Mouse (Mus musculus): ENCODE data around the gene Pdxp. TPM values are rescaled to one million over a fixed set of nuclear protein-coding genes. Genes with fewer than 3 reads are reported as not detected.

Pdxp gene
- total and polyA plus RNA-seq, 3 experiments, result 21.5 to 25.4 TPM; not detected in 1

- peak; percentile 46 for DNase-seq (ENCODE audit: low read depth, low spot score)
- no peak overlapping the region for H3K9ac ChIP-seq (ENCODE audit: control insufficient read depth, low read depth, low read length, poor library complexity, severe bottlenecking)
- no peaks in the 10 kb centered on the region for H3K9me3 ChIP-seq (replicated peaks; ENCODE audit: insufficient read depth, low read length)
- no peaks in the 10 kb centered on the region for H3K27me3 ChIP-seq (ENCODE audit: control insufficient read depth in 1 of 2, insufficient read depth in 2 of 2, low read length in 2 of 2)
- TF ChIP-seq ZNF384 (IDR thresholded peaks at IDR 0.05; ENCODE audit: low read depth, low read length) (peak; percentile 82), TAL1 (IDR thresholded peaks at IDR 0.05; ENCODE audit: low read length) (no peak), GABPA (IDR thresholded peaks at IDR 0.05; ENCODE audit: low read depth, low read length) (no peak), POLR2A (IDR thresholded peaks at IDR 0.05; ENCODE audit: control insufficient read depth in 1 of 2, insufficient read depth in 1 of 2, low read depth in 1 of 2, low read length in 2 of 2, poor library complexity in 1 of 2) (no peak), GATA1 (IDR thresholded peaks at IDR 0.05; ENCODE audit: low read depth, low read length) (no peak), BHLHE40 (IDR thresholded peaks at IDR 0.05; ENCODE audit: borderline replicate concordance, low read depth, low read length) (no peak), JUND (IDR thresholded peaks at IDR 0.05; ENCODE audit: low read depth, low read length) (no peak), UBTF (IDR thresholded peaks at IDR 0.05; ENCODE audit: borderline replicate concordance, insufficient read depth, low read depth, low read length) (no peak), TBP (IDR thresholded peaks at IDR 0.05; ENCODE audit: low read depth, low read length) (peak; percentile 56; the same call in 1 of the 2 replicates), USF2 (IDR thresholded peaks at IDR 0.05; ENCODE audit: borderline replicate concordance in 1 of 2, insufficient read depth in 1 of 2, low read depth in 1 of 2, low read length in 2 of 2) (no peak), USF1 (IDR thresholded peaks at IDR 0.05; ENCODE audit: low read depth, low read length) (no peak), MAZ (IDR thresholded peaks at IDR 0.05; ENCODE audit: low read depth, low read length) (no peak), MEF2A (IDR thresholded peaks at IDR 0.05; ENCODE audit: extremely low read depth, insufficient replicate concordance, low read depth, low read length, poor library complexity, severe bottlenecking) (no peak), ELF1 (IDR thresholded peaks at IDR 0.05; ENCODE audit: low read depth, low read length) (no peak), CHD1 (IDR thresholded peaks at IDR 0.05; ENCODE audit: low read depth, low read length) (no peak), ZC3H11A (IDR thresholded peaks at IDR 0.05; ENCODE audit: low read depth, low read length) (no peak), HCFC1 (IDR thresholded peaks at IDR 0.05; ENCODE audit: low read depth, low read length) (no peak), TCF12 (IDR thresholded peaks at IDR 0.05; ENCODE audit: low read depth, low read length) (no peak), MYC (IDR thresholded peaks at IDR 0.05; ENCODE audit: low read depth, low read length) (no peak), SIN3A (IDR thresholded peaks at IDR 0.05; ENCODE audit: low read length) (no peak), SMC3 (IDR thresholded peaks at IDR 0.05; ENCODE audit: low read depth, low read length) (peak; percentile 38), POLR2AphosphoS2 (IDR thresholded peaks at IDR 0.05; ENCODE audit: low read length) (no peak), POLR2AphosphoS5 (IDR thresholded peaks at IDR 0.05; ENCODE audit: borderline replicate concordance, low read depth, low read length) (no peak), EP300 (IDR thresholded peaks at IDR 0.05; ENCODE audit: low read depth in 1 of 2, low read length in 2 of 2) (no peak), CTCF (IDR thresholded peaks at IDR 0.05 in 2 of 3, conservative IDR thresholded peaks at IDR 0.05 in 1 of 3; ENCODE audit: control insufficient read depth in 1 of 3, insufficient read depth in 1 of 3, low read depth in 2 of 3, low read length in 3 of 3, poor library complexity in 1 of 3, severe bottlenecking in 1 of 3) (peak in 2 of 3 experiments; percentile 23 to 44; a peak in 3 of 6 replicates), E2F4 (IDR thresholded peaks at IDR 0.05; ENCODE audit: borderline replicate concordance, low read depth, low read length) (no peak), ZKSCAN1 (IDR thresholded peaks at IDR 0.05; ENCODE audit: low read depth, low read length) (no peak), CHD2 (IDR thresholded peaks at IDR 0.05; ENCODE audit: low read length) (no peak), RAD21 (IDR thresholded peaks at IDR 0.05; ENCODE audit: low read depth, low read length) (peak; percentile 43)
- no peak overlapping the region for H3K27ac ChIP-seq (ENCODE audit: control insufficient read depth, low read depth, low read length)
- no peak overlapping the region for H3K4me3 ChIP-seq (ENCODE audit: control insufficient read depth in 1 of 2, insufficient read depth in 1 of 2, low read depth in 2 of 2, low read length in 2 of 2)
- no peaks in the 10 kb centered on the region for H3K36me3 ChIP-seq (ENCODE audit: control insufficient read depth in 1 of 2, insufficient read depth in 2 of 2, low read length in 2 of 2)
- no peaks in the 10 kb centered on the region for H3K79me2 ChIP-seq (ENCODE audit: control insufficient read depth, insufficient read depth, low read length, poor library complexity)
- no peaks in the 10 kb centered on the region for H3K4me1 ChIP-seq (ENCODE audit: control insufficient read depth in 1 of 2, insufficient read depth in 2 of 2, low read length in 2 of 2)
These were observed 41.9 kb downstream of the Pdxp start for GRCm38 (mm10) chr15:78955663-78956062.

Measured in MEL (cell line).